Mouse (Mus musculus): ENCODE results near the gene Lmx1a. TPM values are rescaled to one million over a fixed set of nuclear protein-coding genes. Genes with fewer than 3 reads are reported as not detected.

The Lmx1a gene
- polyA plus RNA-seq, 1 experiment from 2014 or later = 16.3 TPM

- peaks cover 73% of the 10 kb centered on the region for H3K27me3 ChIP-seq
- H3K9me3 ChIP-seq (replicated peaks) = no peaks in the 10 kb centered on the region
- peaks cover 21% of the 10 kb centered on the region for H3K4me1 ChIP-seq
- no peak overlapping the region for H3K27ac ChIP-seq
- H3K4me2 ChIP-seq (replicated peaks) = no peak overlapping the region
- H3K4me3 ChIP-seq = no peak overlapping the region
- 84% methylated on average over 10 of the region's 10 CpGs for WGBS
- no peaks in the 10 kb centered on the region for H3K36me3 ChIP-seq
- no peak overlapping the region for H3K9ac ChIP-seq
- ATAC-seq (ENCODE audit: low FRiP score) = no peak
Observed at GRCm38 (mm10) chr1:167760307-167760706, 71.3 kb downstream of the Lmx1a start.

DNA sequence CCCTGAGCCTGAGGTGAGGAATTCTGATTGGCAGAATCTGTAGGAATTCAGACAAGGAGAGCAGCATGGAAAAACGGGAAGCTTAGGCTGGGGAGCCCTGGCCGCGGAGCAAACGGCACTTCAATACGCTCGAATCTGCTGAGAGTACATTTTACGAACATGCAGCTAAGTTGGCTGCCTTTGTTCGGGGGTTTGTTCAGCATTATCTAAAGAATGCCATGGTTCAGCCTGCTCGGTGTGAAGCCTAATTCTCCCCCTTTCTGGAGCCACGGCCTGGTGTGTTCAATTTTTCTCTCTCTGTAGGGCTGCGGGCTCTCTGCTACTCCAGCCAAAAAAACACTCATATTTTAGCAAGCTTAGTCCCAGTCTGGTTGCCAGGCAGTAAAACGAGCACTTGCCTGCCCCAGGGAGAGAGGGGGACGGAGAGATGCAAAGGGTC, 72.8 kb downstream of the Lmx1a start:
- H3K4me1 ChIP-seq = peaks cover 21% of the 10 kb centered on the region
- no peaks in the 10 kb centered on the region for H3K9me3 ChIP-seq (replicated peaks)
- peak overlapping the region; percentile 24; the same call in 1 of the 2 replicates for H3K4me2 ChIP-seq (replicated peaks)
- H3K27ac ChIP-seq = no peak overlapping the region
- no peak overlapping the region for H3K4me3 ChIP-seq
- WGBS = 8% methylated on average over 13 of the region's 13 CpGs
- no peaks in the 10 kb centered on the region for H3K36me3 ChIP-seq
- peaks cover 72% of the 10 kb centered on the region for H3K27me3 ChIP-seq
- 0 out of 2 replicates have a peak overlapping the region, but pooled peaks have one; percentile 28 for H3K9ac ChIP-seq
- no peak for ATAC-seq (ENCODE audit: low FRiP score)

DNA sequence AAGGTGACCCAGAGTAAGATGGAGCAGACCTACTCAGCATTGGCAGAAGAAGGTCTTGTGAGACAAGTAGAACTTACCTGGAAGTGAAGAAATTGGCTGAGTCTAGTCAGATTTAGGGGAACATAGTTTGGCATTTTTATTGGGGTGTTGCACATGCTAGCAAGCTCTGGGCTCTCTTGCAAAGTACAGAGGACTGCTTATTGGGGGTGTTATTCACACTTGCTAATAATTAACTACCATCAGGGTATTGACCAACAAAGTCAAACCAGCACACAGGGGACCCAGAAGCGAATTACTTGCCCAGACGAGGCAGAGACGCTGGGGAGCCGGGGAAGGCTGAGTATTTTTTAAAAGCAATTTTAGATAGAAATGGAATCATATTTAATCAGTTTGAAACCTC, 77.6 kb downstream of the Lmx1a start:
- no peak overlapping the region for H3K4me3 ChIP-seq
- no peak overlapping the region for H3K27ac ChIP-seq
- no peaks in the 10 kb centered on the region for H3K9me3 ChIP-seq (replicated peaks)
- H3K4me1 ChIP-seq = peaks cover 10% of the 10 kb centered on the region
- no peak overlapping the region for H3K9ac ChIP-seq
- ATAC-seq (ENCODE audit: low FRiP score) = no peak
- no peak overlapping the region for H3K4me2 ChIP-seq (replicated peaks)
- H3K36me3 ChIP-seq = no peaks in the 10 kb centered on the region
- 78% methylated on average over 4 of the region's 4 CpGs for WGBS
- H3K27me3 ChIP-seq = peaks cover 45% of the 10 kb centered on the region

GRCm38 (mm10) chr1:167770457-167770856, 81.4 kb downstream of the Lmx1a start:
- Histone ChIP-seq H3K4me3 (no peak overlapping the region), H3K4me2 (replicated peaks) (no peak overlapping the region), H3K36me3 (no peaks in the 10 kb centered on the region), H3K27me3 (peaks cover 12% of the 10 kb centered on the region; the same call in 1 of the 2 replicates), H3K27ac (no peak overlapping the region), H3K9ac (no peak overlapping the region), H3K9me3 (replicated peaks) (no peaks in the 10 kb centered on the region), H3K4me1 (no peaks in the 10 kb centered on the region)
- no peak for ATAC-seq (ENCODE audit: low FRiP score)
- WGBS = 75% methylated on average over 7 of the region's 7 CpGs

GRCm38 (mm10) chr1:167779766-167780488, 90.9 kb downstream of the Lmx1a start:
- H3K27ac ChIP-seq = no peak overlapping the region
- no peak overlapping the region for H3K4me2 ChIP-seq (replicated peaks)
- H3K36me3 ChIP-seq = no peaks in the 10 kb centered on the region
- H3K4me3 ChIP-seq = no peak overlapping the region
- H3K4me1 ChIP-seq = peaks cover 5% of the 10 kb centered on the region; the same call in 1 of the 2 replicates
- no peaks in the 10 kb centered on the region for H3K9me3 ChIP-seq (replicated peaks)
- ATAC-seq (ENCODE audit: low FRiP score) = no peak
- 79% methylated on average over 4 of the region's 5 CpGs for WGBS
- no peak overlapping the region for H3K9ac ChIP-seq
- H3K27me3 ChIP-seq = no peaks in the 10 kb centered on the region; the same call in 1 of the 2 replicates

GRCm38 (mm10) chr1:167781787-167782484, 92.9 kb downstream of the Lmx1a start:
- Histone ChIP-seq H3K27ac (no peak overlapping the region), H3K9me3 (replicated peaks) (no peaks in the 10 kb centered on the region), H3K36me3 (no peaks in the 10 kb centered on the region), H3K9ac (no peak overlapping the region), H3K4me2 (replicated peaks) (no peak overlapping the region), H3K27me3 (no peaks in the 10 kb centered on the region; the same call in 1 of the 2 replicates), H3K4me3 (no peak overlapping the region), H3K4me1 (peaks cover 5% of the 10 kb centered on the region; the same call in 1 of the 2 replicates)
- WGBS = 42% methylated on average over 10 of the region's 10 CpGs
- peak; percentile 80 for ATAC-seq (ENCODE audit: low FRiP score)

DNA sequence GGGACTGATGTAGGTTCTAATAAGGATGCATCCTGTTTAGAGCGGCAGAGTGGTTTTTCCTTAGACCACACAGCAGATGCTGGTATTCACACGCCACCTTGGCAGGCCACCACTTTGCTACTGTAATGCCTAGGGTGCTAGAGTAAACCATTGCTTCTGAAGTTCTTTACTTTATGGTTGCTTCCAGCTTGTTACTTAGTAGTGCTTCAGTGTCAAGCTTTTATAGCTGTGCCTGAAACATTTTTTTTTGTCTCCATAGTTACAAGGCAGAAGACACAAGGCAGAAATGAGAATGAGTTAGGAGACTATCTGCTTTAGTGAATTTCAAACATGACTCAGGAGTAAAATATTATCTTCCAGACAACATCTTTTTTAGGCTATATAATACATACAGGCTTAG, 95.0 kb downstream of the Lmx1a start:
- no peak overlapping the region for H3K27ac ChIP-seq
- H3K9ac ChIP-seq = no peak overlapping the region
- no peaks in the 10 kb centered on the region for H3K9me3 ChIP-seq (replicated peaks)
- H3K4me2 ChIP-seq (replicated peaks) = no peak overlapping the region
- WGBS = 83% methylated on average over 2 of the region's 2 CpGs
- H3K36me3 ChIP-seq = no peaks in the 10 kb centered on the region
- H3K4me1 ChIP-seq = peaks cover 11% of the 10 kb centered on the region
- no peaks in the 10 kb centered on the region; the same call in 1 of the 2 replicates for H3K27me3 ChIP-seq
- no peak for ATAC-seq (ENCODE audit: low FRiP score)
- H3K4me3 ChIP-seq = no peak overlapping the region

GRCm38 (mm10) chr1:167788684-167789413, 99.8 kb downstream of the Lmx1a start:
- Histone ChIP-seq H3K4me2 (replicated peaks) (no peak overlapping the region), H3K9ac (no peak overlapping the region), H3K4me3 (no peak overlapping the region), H3K27me3 (peaks cover 2% of the 10 kb centered on the region; the same call in 1 of the 2 replicates), H3K27ac (no peak overlapping the region), H3K9me3 (replicated peaks) (no peaks in the 10 kb centered on the region), H3K36me3 (no peaks in the 10 kb centered on the region), H3K4me1 (peaks cover 9% of the 10 kb centered on the region)
- WGBS = 59% methylated on average over 12 of the region's 12 CpGs
- ATAC-seq (ENCODE audit: low FRiP score) = 0 out of 2 replicates have a peak, but pooled peaks have one; percentile 29

GRCm38 (mm10) chr1:167789448-167789847, 100.4 kb downstream of the Lmx1a start:
- no peak for ATAC-seq (ENCODE audit: low FRiP score)
- Histone ChIP-seq H3K9ac (no peak overlapping the region), H3K4me3 (no peak overlapping the region), H3K4me1 (peaks cover 9% of the 10 kb centered on the region), H3K27me3 (peaks cover 2% of the 10 kb centered on the region; the same call in 1 of the 2 replicates), H3K27ac (no peak overlapping the region), H3K4me2 (replicated peaks) (no peak overlapping the region), H3K9me3 (replicated peaks) (no peaks in the 10 kb centered on the region), H3K36me3 (no peaks in the 10 kb centered on the region)
- WGBS = 77% methylated on average over 8 of the region's 8 CpGs

DNA sequence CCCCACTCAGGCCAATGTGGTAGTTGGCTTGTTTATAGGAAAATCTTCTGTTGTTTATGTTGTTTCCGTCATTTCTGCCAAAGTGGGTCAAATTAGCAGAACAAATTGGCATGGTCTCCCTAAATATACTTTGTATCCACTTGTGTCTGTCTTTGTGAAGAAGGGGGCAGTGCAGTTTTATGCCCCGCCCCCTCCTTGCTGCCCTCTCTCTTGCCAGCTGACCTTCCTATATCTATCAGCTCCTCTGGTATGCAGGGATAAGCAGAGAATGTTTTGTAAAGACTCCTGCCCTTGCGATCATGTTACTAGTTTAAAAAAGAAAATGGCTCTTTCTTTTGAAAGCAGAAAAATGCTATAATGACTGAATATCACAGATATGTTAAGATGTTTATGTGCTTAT, 101.7 kb downstream of the Lmx1a start:
- H3K4me3 ChIP-seq = no peak overlapping the region
- peaks cover 9% of the 10 kb centered on the region for H3K4me1 ChIP-seq
- peaks cover 2% of the 10 kb centered on the region; the same call in 1 of the 2 replicates for H3K27me3 ChIP-seq
- no peaks in the 10 kb centered on the region for H3K36me3 ChIP-seq
- no peak overlapping the region for H3K4me2 ChIP-seq (replicated peaks)
- H3K9me3 ChIP-seq (replicated peaks) = no peaks in the 10 kb centered on the region
- H3K9ac ChIP-seq = no peak overlapping the region
- no peak for ATAC-seq (ENCODE audit: low FRiP score)
- no peak overlapping the region for H3K27ac ChIP-seq
- 85% methylated on average over 3 of the region's 3 CpGs for WGBS

DNA sequence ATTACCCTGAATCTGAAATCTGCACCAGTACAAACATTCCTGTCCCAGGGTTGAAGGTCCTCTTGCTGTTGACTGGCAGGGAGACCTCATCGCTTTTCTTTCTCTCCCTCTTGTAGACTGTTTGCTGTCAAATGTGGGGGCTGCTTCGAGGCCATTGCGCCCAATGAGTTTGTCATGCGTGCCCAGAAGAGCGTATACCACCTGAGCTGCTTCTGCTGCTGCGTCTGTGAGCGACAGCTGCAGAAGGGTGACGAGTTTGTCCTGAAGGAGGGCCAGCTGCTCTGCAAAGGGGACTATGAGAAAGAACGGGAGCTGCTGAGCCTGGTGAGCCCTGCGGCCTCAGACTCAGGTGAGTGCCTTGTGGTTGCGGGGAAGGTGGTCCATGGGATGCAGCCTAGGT, 102.2 kb downstream of the Lmx1a start:
- Histone ChIP-seq H3K9ac (no peak overlapping the region), H3K9me3 (replicated peaks) (no peaks in the 10 kb centered on the region), H3K4me2 (replicated peaks) (no peak overlapping the region), H3K36me3 (no peaks in the 10 kb centered on the region), H3K27ac (no peak overlapping the region), H3K4me1 (peaks cover 9% of the 10 kb centered on the region), H3K27me3 (peaks cover 2% of the 10 kb centered on the region; the same call in 1 of the 2 replicates), H3K4me3 (no peak overlapping the region)
- ATAC-seq (ENCODE audit: low FRiP score) = no peak
- WGBS = 77% methylated on average over 11 of the region's 11 CpGs

DNA sequence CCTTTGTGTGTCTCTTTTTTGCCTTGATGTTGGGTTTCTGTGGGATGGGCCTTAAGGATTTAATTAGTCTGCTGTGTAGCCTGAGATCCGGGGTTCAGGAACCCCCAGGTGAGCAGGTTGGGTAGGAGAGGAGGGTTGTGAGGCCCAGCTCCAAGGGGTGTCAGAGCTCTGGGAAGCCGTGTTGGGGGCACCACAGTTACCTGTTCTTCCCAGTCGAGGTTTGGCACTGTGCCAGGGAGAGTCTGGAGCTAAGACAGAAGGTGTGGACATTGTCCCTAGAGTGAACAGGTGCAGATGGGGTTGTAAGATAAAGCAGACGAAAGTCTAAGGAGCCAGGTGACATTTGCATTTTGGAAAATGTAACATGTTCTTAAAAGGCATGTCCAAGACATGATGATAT, 112.9 kb downstream of the Lmx1a start:
- peaks cover 30% of the 10 kb centered on the region for H3K27me3 ChIP-seq
- no peaks in the 10 kb centered on the region for H3K36me3 ChIP-seq
- H3K4me1 ChIP-seq = peaks cover 17% of the 10 kb centered on the region
- ATAC-seq (ENCODE audit: low FRiP score) = peak; percentile 23; the same call in 1 of the 2 replicates
- H3K27ac ChIP-seq = peak overlapping the region; percentile 83
- H3K9ac ChIP-seq = no peak overlapping the region
- peak overlapping the region; percentile 71 for H3K4me2 ChIP-seq (replicated peaks)
- 39% methylated on average over 4 of the region's 4 CpGs for WGBS
- H3K9me3 ChIP-seq (replicated peaks) = no peaks in the 10 kb centered on the region
- no peak overlapping the region for H3K4me3 ChIP-seq

All from hindbrain, embryonic 12.5 days (tissue).